Mouse (Mus musculus) liver, embryonic 14.5 days (tissue): ENCODE results near the gene Gm37240. TPM values are rescaled to one million over a fixed set of nuclear protein-coding genes. Genes with fewer than 3 reads are reported as not detected.

Experiments used
- ATAC-seq: fragments of 200-750 bp; cut with Nextera tagmentation; 2 replicates; pipeline ENCODE4 v1.8.0; 2017; ENCODE audit warnings: moderate number of reproducible peaks, mild to moderate bottlenecking, moderate library complexity; ENCODE audit not compliant: insufficient read depth
- DNase-seq, 3 experiments: peaks; one replicate each; pipeline ENCODE4 v3.0.0-alpha.2; 2012 to 2013; ENCODE audit warnings: low read depth in 3 of 3, low spot score in 3 of 3
- H3K27ac ChIP-seq: fragments of 300-500 bp; sonication (generic); 2 replicates; pipeline ENCODE4 v1.5.1; 2014; ENCODE audit warnings: moderate library complexity, mild to moderate bottlenecking, control low read depth, inconsistent platforms
- H3K27me3 ChIP-seq: fragments of 300-500 bp; sonication (generic); 2 replicates; pipeline ENCODE4 v1.6.1; 2014; ENCODE audit warnings: mild to moderate bottlenecking, low read length, moderate library complexity; ENCODE audit not compliant: control insufficient read depth, insufficient read depth
- H3K36me3 ChIP-seq: fragments of 300-500 bp; sonication (generic); replicated peaks from 2 replicates; pipeline ENCODE4 v1.6.1; 2014; ENCODE audit warnings: low read depth; ENCODE audit not compliant: control insufficient read depth, insufficient read depth
- H3K4me1 ChIP-seq, 2 experiments: fragments of 200-500 bp in 1 of 2; fragments of 300-500 bp in 1 of 2; sonication (generic) in 1 of 2; replicated peaks; 2 replicates each; pipeline ENCODE4 v1.6.1; 2012 to 2014; ENCODE audit warnings: antibody characterized with exemption in 1 of 2, inconsistent platforms in 1 of 2, low read length in 1 of 2; ENCODE audit not compliant: control insufficient read depth in 2 of 2, insufficient read depth in 2 of 2
- H3K4me2 ChIP-seq: fragments of 300-500 bp; sonication (generic); 2 replicates; pipeline ENCODE4 v1.6.1; 2014; ENCODE audit warnings: low read depth, mild to moderate bottlenecking, control low read depth, moderate library complexity
- H3K4me3 ChIP-seq, 2 experiments: fragments of 200-500 bp in 1 of 2; fragments of 300-500 bp in 1 of 2; sonication (generic) in 1 of 2; 2 replicates each; pipeline ENCODE4 v1.5.1; 2012 to 2014; ENCODE audit warnings: low read depth in 2 of 2, low read length in 2 of 2, mild to moderate bottlenecking in 2 of 2, control low read depth in 1 of 2, inconsistent platforms in 1 of 2, moderate library complexity in 1 of 2; ENCODE audit not compliant: insufficient read depth in 1 of 2
- H3K9ac ChIP-seq: fragments of 300-500 bp; sonication (generic); replicated peaks from 2 replicates; pipeline ENCODE4 v1.6.1; 2014; ENCODE audit warnings: mild to moderate bottlenecking, control low read depth, moderate library complexity
- H3K9me3 ChIP-seq: fragments of 300-500 bp; sonication (generic); 2 replicates; pipeline ENCODE4 v1.6.1; 2016; ENCODE audit warnings: low read length, mixed read lengths; ENCODE audit not compliant: control insufficient read depth
- CTCF ChIP-seq: IDR thresholded peaks from 2 replicates; pipeline ENCODE4 v1.5.1; 2016; ENCODE audit warnings: antibody characterized with exemption, low read depth, control low read depth
- EP300 ChIP-seq: IDR thresholded peaks from 2 replicates; pipeline ENCODE4 v1.6.1; 2016; ENCODE audit warnings: antibody characterized with exemption, low read depth
- WGBS: fragments of 180-500 bp; shearing (Covaris S2); extraction: QIAGEN DNeasy Blood & Tissue Kit; methylation state at CpG from one replicate; pipeline ENCODE4 v1.1.7; 2014; ENCODE audit not compliant: insufficient replicate concordance; 5-methylcytosine and 5-hydroxymethylcytosine counted together
- polyA plus RNA-seq, 2 experiments: library from polyadenylated mRNA; depleted of rRNA in 1 of 2; stranded (reverse) in 1 of 2; unstranded in 1 of 2; fragments of >200 nt; fragmentation: Nextera tagmentation in 1 of 2; extraction: Ambion mirVana in 1 of 2; gene quantifications; 2 replicates each; pipeline versions ENCODE4 v1.2.1 to v1.2.3; 2012 to 2014

The Gm37240 gene
- polyA plus RNA-seq, 2 experiments: 0.03 to 0.30 TPM

- 81% methylated on average over 4 of the region's 4 CpGs for WGBS
- no peak for TF ChIP-seq EP300
- no peak overlapping the region for H3K9ac ChIP-seq
- H3K27ac ChIP-seq: no peak overlapping the region
- H3K27me3 ChIP-seq: no peaks in the 10 kb centered on the region
- H3K4me1 ChIP-seq: no peaks in the 10 kb centered on the region
- no peaks in the 10 kb centered on the region for H3K36me3 ChIP-seq
- ATAC-seq: no peak
- H3K4me3 ChIP-seq: no peak overlapping the region
- H3K9me3 ChIP-seq: no peaks in the 10 kb centered on the region
- DNase-seq: no peak
- H3K4me2 ChIP-seq: no peak overlapping the region
Measured at GRCm38 (mm10) chr3:84787914-84788313, 1099.4 kb downstream of the Gm37240 start.

DNA sequence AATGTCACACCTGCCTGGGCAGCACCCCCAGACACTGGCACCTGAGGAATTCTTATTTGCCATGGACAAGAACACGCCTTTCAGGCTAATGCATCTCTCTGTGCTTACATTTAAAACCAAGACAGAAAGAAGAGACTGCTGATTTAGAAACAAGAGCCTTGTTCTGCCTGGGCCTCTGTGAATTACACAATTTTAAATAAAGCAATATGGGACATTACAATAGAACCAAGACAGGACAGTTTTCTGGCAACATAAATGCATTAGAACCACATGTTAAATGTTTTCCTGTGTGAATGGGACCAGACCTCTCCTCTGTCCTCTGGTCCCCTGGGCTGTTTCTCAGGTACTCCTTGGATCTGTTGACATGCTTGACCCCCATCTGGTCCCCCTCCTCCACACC is 1111.2 kb downstream of the Gm37240 start:
- ATAC-seq (no peak), DNase-seq (no peak)
- H3K4me3 ChIP-seq: no peak overlapping the region
- H3K36me3 ChIP-seq: no peaks in the 10 kb centered on the region
- H3K27me3 ChIP-seq: no peaks in the 10 kb centered on the region
- TF ChIP-seq CTCF (no peak), EP300 (no peak)
- H3K4me1 ChIP-seq: peaks cover 22 to 23% of the 10 kb centered on the region in 2 experiments
- H3K27ac ChIP-seq: no peak overlapping the region
- 60% methylated on average over 1 of the region's 1 CpGs for WGBS
- no peaks in the 10 kb centered on the region for H3K9me3 ChIP-seq
- H3K4me2 ChIP-seq: no peak overlapping the region
- H3K9ac ChIP-seq: no peak overlapping the region

DNA sequence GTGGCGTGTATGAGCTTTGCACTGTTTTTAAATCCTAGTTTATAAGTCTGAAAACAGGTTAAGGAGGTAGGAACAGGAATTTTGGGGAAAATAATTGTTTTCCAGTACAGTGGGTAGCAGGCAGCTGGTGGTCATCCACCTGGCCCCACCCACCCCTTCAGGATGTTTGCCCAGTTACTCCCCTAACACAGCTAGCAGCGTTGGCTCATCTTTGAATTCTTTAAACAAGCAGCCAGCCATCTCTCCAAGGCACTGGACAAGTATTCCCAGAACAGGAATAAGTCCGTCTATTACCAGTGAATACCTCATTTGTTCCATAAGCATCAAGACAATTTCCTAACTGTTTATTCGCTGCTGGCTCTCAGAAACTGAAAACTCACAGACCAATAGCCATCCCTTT is 1111.7 kb downstream of the Gm37240 start:
- H3K9ac ChIP-seq: no peak overlapping the region
- TF ChIP-seq EP300 (no peak), CTCF (no peak)
- DNase-seq (no peak), ATAC-seq (no peak)
- H3K4me2 ChIP-seq: no peak overlapping the region
- no peaks in the 10 kb centered on the region for H3K9me3 ChIP-seq
- H3K36me3 ChIP-seq: no peaks in the 10 kb centered on the region
- H3K4me1 ChIP-seq: peaks cover 23 to 28% of the 10 kb centered on the region in 2 experiments
- no peaks in the 10 kb centered on the region for H3K27me3 ChIP-seq
- 77% methylated on average over 4 of the region's 4 CpGs for WGBS
- no peak overlapping the region for H3K27ac ChIP-seq
- H3K4me3 ChIP-seq: no peak overlapping the region

DNA sequence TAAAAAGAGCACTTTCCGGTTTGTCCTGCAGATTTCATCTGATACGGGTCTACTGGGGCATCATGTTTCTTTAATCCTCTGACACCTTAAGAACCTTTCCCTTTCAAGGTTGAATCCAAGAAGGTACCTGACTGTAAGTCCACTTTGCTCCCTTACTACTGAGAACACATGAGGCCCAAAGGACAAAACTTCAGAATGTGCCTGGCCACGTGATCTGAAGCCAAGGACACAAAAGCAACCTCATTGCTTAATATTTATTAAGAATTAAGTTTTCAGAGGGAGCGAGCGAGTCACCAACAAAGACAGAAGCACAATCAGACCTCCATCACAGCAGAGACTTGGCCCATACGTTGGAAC is 1112.3 kb downstream of the Gm37240 start:
- H3K4me3 ChIP-seq: no peak overlapping the region
- peaks cover 23 to 33% of the 10 kb centered on the region in 2 experiments for H3K4me1 ChIP-seq
- ATAC-seq (no peak), DNase-seq (no peak)
- 69% methylated on average over 6 of the region's 6 CpGs for WGBS
- H3K4me2 ChIP-seq: no peak overlapping the region
- no peaks in the 10 kb centered on the region for H3K27me3 ChIP-seq
- H3K9me3 ChIP-seq: no peaks in the 10 kb centered on the region
- no peak overlapping the region for H3K27ac ChIP-seq
- TF ChIP-seq EP300 (no peak), CTCF (no peak)
- no peak overlapping the region for H3K9ac ChIP-seq
- H3K36me3 ChIP-seq: no peaks in the 10 kb centered on the region

DNA sequence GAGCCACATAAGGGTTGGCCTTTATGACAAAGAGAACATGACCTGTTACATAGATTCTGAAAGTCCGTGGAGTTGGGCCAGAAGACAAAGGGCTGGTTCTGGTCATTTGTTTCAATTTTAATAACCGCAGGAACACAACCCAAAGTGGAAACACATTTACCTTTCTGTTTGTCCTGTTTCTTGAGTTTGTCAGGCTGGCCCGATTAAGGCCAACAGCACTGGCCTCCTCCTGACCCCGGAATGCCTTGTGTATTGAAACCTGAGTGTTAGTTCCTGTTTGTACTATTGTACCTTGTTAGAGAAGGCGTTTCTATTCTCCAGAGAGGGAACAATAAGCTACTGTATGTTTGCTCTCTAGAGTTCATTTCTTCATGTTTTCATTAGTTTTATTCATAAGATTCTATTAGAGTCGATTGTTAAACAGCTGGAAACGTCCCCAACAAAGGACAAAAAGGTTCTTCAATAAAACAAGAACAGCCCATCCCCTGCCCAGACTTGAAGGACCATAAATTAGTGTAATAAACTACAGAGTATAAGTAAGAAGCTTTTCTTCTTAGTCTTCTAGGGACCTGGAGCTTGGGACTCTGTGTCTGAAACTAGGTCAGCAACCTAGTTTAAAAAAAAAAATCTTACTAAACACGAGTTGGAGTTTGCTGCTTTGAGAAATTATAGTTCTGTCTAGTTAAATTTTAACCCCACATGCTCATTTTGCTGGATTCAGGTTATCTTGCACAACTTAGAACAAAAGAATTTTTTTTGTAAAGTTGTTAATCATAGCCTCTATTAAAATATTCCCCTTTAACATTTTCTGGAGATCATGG is 1112.9 kb downstream of the Gm37240 start:
- Histone ChIP-seq H3K4me3 (no peak overlapping the region), H3K9me3 (no peaks in the 10 kb centered on the region), H3K9ac (no peak overlapping the region), H3K4me2 (no peak overlapping the region), H3K27me3 (no peaks in the 10 kb centered on the region), H3K27ac (no peak overlapping the region), H3K4me1 (peaks cover 23 to 34% of the 10 kb centered on the region in 2 experiments), H3K36me3 (no peaks in the 10 kb centered on the region)
- ATAC-seq (no peak), DNase-seq (no peak)
- 58% methylated on average over 8 of the region's 8 CpGs for WGBS
- TF ChIP-seq EP300 (no peak), CTCF (no peak)
